Mouse (Mus musculus): ENCODE measurements around the gene Cep72.
"Not testable (repeated sequence)": the region's sequence is repeated elsewhere in the genome, so short reads cannot be mapped to it uniquely, and the experiment has no call there.

Gene Cep72

DNA sequence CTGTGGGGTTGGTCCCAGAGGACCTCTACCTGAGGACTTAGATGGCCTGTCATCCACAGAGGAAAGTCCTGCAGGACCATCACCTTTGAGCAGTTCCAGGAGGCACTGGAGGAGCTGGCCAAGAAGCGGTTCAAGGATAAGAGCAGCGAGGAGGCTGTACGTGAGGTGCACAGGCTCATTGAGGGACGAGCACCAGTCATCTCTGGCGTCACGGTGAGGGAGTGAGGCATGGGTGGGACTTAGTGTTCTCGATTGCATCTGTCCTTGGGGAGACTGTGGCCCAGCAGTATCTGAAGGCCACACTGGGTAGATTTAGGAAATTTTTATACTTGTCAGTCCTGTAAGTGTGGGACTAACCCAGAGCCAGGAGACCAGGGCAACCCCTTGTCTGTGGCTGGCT lies 31.4 kb downstream of the Cep72 start:
- DNase-seq (ENCODE audit: low spot score in 2 of 2) = no peak

DNA sequence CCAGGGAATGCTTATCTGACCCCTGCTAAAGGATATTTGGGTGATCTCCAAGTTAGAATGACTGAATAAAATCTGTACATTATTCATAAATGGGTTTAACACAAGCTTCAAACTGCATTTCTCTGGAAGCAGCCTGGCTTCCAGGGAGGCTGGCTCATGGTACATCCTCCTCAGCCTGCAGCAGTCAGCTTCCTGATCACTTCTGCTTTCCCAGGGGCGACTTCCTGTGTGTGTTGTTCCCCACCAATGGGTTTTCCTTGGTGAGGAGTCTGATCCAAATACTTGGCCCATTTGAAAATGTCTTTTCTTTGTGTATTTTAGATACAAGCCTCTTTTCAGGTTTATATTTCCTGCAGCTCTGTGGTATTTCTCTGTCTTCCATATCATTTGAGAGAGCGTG lies 33.1 kb downstream of the Cep72 start:
- DNase-seq (ENCODE audit: low spot score in 2 of 2) = no peak

- DNase-seq (ENCODE audit: low spot score in 2 of 2) = no peak
These were observed 34.0 kb downstream of the Cep72 start for GRCm38 (mm10) chr13:74028116-74028515.

- no peak for DNase-seq (ENCODE audit: low spot score in 2 of 2)
These were observed 35.9 kb downstream of the Cep72 start for GRCm38 (mm10) chr13:74026215-74026614.

DNA sequence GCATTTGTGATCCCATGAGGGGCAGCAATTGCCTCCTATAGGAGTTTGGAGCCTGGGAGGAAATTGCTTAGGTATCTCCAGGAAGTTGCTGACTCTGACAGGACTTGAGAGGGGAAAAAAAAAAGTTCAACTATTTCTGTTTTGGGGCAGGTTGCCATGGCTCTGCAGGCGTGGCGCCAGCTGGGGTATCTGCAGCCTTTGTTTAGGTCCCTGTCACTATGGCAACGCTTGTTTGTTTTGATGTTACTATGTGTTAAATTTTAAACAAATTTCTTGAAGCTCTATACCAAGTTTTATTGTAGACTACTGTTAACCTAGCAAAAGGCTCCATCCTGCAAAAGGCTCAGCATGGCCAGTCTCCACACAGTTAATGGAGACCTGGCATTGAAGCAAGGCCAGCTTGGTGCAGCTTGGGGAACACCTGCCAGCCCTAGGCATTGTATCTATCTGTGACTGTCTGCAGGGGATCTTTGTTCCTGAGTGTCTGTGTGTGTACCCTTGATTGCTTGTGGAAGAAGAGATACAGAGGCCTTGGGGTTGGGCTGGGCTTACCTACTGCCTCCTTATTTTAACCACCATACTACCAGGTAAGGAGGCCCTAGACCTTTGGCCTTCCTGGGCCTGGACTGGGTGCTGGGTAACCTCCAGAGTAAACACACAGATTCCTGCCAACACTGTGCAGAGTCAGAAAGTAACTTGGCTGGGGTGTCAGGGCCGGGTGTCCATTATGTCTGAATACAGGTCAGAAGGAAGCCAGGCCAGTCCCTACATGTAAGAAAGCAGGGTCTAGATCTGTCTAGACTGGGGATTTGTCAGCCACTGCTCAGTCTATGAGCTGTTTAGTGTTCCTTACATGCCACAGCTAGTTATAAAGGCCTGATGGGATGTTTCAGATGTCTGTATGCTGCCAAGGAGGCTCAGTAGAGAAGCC lies 36.7 kb downstream of the Cep72 start:
- DNase-seq (ENCODE audit: low spot score in 2 of 2) = no peak

DNA sequence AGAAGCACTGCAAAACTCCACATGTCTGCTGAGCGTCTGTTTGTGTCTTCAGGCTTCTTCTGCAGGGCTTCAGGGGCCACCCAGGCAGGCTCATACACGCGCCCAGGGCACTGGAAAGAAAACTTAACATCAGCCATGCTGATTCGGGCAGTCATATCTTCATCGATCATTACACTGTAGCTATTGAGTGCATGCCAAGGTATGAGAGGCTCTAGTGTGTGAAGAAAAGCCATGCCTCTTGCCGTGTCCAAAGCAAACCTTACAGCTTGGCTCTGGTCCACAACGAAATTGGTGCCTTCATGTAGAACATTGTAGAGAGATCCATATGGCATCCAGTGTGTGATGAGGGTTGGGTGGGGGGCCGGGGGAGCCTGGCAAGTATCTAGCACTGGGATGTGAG lies 43.1 kb downstream of the Cep72 start:
- not testable (repeated sequence) for DNase-seq (ENCODE audit: low spot score in 2 of 2)

DNA sequence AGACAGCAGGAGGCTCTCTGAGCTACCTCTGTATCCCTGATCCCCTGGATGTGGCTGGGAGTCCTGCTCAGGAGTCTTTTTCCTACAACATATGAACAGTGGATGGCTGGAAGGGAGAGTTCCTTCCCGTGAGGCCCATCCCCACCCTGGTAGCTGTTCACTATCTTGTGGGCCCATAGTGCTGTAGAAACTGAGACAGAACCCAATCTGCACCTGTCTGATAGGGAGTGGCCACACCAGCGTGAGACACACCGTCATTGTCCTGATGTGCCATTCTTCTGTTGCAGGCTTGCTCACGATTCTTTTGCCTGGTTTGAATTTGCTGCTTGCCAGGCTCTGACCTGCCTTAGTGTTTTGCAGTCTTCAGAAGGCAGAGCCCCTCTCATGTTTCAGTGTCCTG lies 44.7 kb downstream of the Cep72 start:
- DNase-seq (ENCODE audit: low spot score in 2 of 2) = no peak

GRCm38 (mm10) chr13:74015908-74016307 lies 46.2 kb downstream of the Cep72 start:
- DNase-seq (ENCODE audit: low spot score in 2 of 2) = no peak

GRCm38 (mm10) chr13:74010678-74011077 lies 51.4 kb downstream of the Cep72 start:
- no peak for DNase-seq (ENCODE audit: low spot score in 2 of 2)

GRCm38 (mm10) chr13:74009791-74010614 lies 52.1 kb downstream of the Cep72 start:
- peak in 1 of 2 experiments; percentile 7 for DNase-seq (ENCODE audit: low spot score in 2 of 2)

DNA sequence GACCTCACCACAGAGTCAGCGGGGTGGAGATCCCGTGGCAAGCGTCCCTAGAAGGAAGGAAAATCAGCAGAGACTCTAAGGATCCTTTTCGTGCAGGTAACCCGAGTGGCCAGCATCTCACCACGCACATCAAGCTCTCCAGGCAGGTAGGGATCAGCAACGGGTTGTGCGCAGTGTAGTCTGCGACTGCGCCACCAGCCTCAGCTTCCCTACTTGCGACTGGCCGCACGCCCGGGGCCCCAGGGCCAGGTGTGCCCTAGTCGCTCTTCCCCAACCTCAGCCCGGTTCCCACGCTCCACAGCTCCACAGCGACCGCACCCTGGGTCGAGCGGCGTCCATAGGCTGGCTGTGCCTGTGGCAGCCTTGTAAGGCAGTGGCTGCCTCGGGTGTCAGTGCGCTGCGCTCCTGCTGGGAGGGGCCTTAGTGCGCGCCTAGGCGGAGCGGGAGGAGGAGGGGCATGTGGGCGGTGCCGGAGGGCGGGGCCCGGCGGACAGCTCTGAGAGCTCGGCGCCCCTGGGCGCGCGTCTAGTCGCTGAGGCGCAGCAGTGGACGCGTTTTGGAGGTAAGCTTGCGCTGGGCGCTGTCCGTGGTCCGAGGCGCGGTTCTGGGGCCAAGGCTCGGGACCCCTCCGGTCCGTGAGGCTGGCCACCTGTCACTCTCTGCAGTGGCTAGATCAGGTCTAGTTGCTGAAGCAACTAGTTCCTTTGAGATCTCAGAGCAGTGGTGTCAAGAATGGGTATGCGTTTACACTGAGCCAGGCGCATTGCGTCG lies 53.0 kb downstream of the Cep72 start, which contains the start of gene Tppp:
Gene Tppp (plus strand): TSS at position 460 of the 771 bp plus-strand sequence.
- DNase-seq (ENCODE audit: low spot score in 2 of 2) = peak; percentile 86

DNA sequence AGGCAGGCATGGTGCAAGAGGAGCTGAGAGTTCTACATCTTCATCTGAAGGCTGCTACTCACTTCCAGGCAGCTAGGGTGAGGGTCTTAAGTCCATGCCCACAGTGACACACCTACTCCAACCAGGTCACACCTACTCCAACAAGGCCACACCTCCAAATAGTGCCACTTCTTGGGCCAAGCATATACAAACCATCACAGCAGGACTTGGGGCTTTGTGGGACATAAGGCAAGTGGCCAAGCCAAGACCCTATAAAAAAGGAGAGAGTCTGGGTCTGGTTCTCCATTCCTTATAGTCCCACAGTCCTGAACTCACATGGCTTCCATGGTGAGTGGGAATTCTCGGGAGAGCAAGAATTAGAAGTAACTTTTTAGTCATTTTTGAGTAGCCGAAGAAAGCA lies 53.9 kb downstream of the Cep72 start:
- DNase-seq (ENCODE audit: low spot score in 2 of 2) = not testable (repeated sequence)

DNA sequence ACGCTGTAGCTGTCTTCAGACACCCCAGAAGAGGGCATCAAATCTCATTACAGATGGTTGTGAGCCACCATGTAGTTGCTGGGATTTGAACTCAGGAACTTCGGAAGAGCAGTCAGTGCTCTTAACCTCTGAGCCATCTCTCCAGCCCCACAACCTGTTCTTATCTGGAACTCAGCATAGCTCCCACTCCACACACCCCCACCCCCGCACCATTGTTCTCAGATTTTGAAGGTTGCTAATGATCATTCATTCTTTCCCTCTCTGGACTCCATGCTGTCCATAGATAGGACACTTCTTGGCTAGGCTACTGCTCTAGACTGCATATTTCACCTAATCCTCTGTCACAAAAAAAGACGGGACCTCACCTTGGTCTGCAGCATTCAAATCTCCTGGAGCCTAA lies 55.2 kb downstream of the Cep72 start:
- not testable (repeated sequence) for DNase-seq (ENCODE audit: low spot score in 2 of 2)

- DNase-seq (ENCODE audit: low spot score in 2 of 2) = no peak
These were observed 60.6 kb downstream of the Cep72 start for GRCm38 (mm10) chr13:74001492-74001891.

GRCm38 (mm10) chr13:74000961-74001360 lies 61.1 kb downstream of the Cep72 start:
- no peak for DNase-seq (ENCODE audit: low spot score in 2 of 2)

GRCm38 (mm10) chr13:74000519-74000918 lies 61.6 kb downstream of the Cep72 start:
- no peak for DNase-seq (ENCODE audit: low spot score in 2 of 2)

DNA sequence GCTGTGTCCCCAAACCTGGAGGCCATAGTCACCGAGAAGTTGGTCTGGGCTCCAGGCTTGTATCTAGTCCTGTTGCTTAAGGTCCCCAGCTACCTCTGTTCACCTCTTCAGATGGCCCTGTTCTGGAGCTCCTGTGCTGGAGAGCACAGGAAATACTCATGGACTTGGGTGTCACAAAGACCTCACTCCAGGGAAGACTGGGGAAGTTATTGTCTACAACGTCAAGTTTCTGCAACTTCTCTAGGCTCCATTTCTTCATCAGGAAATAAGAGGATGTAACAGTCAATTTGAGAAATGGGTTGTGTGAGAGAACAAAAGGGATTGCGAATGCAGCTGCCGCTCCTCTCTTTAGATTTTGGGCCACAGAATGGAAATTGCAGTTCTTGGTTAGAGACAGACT lies 65.6 kb downstream of the Cep72 start:
- DNase-seq (ENCODE audit: low spot score in 2 of 2) = no peak

- no peak for DNase-seq (ENCODE audit: low spot score in 2 of 2)
These were observed 70.8 kb downstream of the Cep72 start for GRCm38 (mm10) chr13:73991267-73991666.

DNA sequence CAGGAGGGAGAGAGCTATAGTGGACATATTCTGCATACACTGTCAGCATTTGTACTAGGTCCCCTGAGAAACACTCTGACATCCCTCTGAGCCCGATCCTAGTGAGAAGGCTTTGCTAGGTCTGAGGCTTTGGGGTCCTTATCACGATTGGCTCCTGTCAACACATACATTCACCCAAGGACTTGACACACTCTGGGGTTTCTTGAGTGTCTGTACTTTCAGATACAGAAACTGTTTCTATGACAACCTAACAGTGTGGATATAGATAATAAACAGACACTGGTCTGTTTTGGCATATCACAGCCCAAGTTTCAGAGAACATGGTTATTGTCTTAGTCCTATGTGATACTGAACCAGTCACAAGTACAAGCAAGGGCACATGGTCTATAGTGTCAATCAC lies 71.3 kb downstream of the Cep72 start:
- DNase-seq (ENCODE audit: low spot score in 2 of 2) = no peak

DNA sequence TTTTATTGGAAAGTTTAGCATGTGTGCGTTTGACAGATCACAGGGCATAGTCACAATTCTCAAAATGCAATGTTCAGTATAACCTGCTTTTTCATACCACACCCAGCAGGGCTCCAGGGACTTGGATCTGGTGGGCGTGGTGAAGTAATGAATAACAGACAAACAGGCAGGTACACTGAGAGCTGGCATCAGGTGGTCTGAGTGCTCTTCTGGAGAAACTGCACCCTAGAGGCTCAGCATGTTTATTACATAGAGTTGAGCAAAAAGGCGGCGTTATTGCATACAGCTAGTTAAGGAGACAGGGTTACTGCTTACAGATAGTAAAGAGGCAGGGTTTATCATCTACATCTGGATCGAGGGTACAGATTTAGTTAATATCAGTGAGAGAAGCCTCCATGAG lies 71.8 kb downstream of the Cep72 start:
- no peak for DNase-seq (ENCODE audit: low spot score in 2 of 2)

Measured in spleen, postnatal 14 days (tissue).